Mouse (Mus musculus) hindbrain, embryonic 14.5 days (tissue): ENCODE measurements around the gene Brms1. TPM values are rescaled to one million over a fixed set of nuclear protein-coding genes. Genes with fewer than 3 reads are reported as not detected.
"Not testable (repeated sequence)": the region's sequence is repeated elsewhere in the genome, so short reads cannot be mapped to it uniquely, and the experiment has no call there.

Experiments
- ATAC-seq: fragments of 200-750 bp; cut with Nextera tagmentation; 2 replicates; pipeline ENCODE4 v1.8.0; 2017; ENCODE audit warnings: moderate number of reproducible peaks, mild to moderate bottlenecking, moderate TSS enrichment, moderate library complexity; ENCODE audit not compliant: low FRiP score
- DNase-seq: peaks from one replicate; pipeline ENCODE4 v3.0.0-alpha.2; 2015; ENCODE audit warnings: low spot score
- H3K27ac ChIP-seq: fragments of 300-500 bp; sonication (generic); 2 replicates; pipeline ENCODE4 v1.5.1; 2014; ENCODE audit warnings: mild to moderate bottlenecking, moderate library complexity
- H3K27me3 ChIP-seq: fragments of 300-500 bp; sonication (generic); 2 replicates; pipeline ENCODE4 v1.6.1; 2014; ENCODE audit warnings: mild to moderate bottlenecking, low read length, mixed read lengths; ENCODE audit not compliant: control insufficient read depth, insufficient read depth
- H3K36me3 ChIP-seq: fragments of 300-500 bp; sonication (generic); replicated peaks from 2 replicates; pipeline ENCODE4 v1.6.1; 2014; ENCODE audit not compliant: control insufficient read depth, insufficient read depth
- H3K4me1 ChIP-seq: fragments of 300-500 bp; sonication (generic); replicated peaks from 2 replicates; pipeline ENCODE4 v1.6.1; 2014; ENCODE audit warnings: antibody characterized with exemption, low read length, mixed read lengths; ENCODE audit not compliant: control insufficient read depth, insufficient read depth
- H3K4me2 ChIP-seq: fragments of 300-500 bp; sonication (generic); replicated peaks from 2 replicates; pipeline ENCODE4 v1.6.1; 2014; ENCODE audit warnings: mild to moderate bottlenecking, moderate library complexity
- H3K4me3 ChIP-seq: fragments of 300-500 bp; sonication (generic); replicated peaks from 2 replicates; pipeline ENCODE4 v1.5.1; 2014; ENCODE audit warnings: mild to moderate bottlenecking, low read length
- H3K9ac ChIP-seq: fragments of 300-500 bp; sonication (generic); 2 replicates; pipeline ENCODE4 v1.6.1; 2014
- H3K9me3 ChIP-seq: fragments of 300-500 bp; sonication (generic); 2 replicates; pipeline ENCODE4 v1.6.1; 2016; ENCODE audit warnings: low read length; ENCODE audit not compliant: control insufficient read depth
- WGBS: fragments of 180-500 bp; shearing (Covaris S2); extraction: QIAGEN DNeasy Blood & Tissue Kit; methylation state at CpG from one replicate; pipeline ENCODE4 v1.1.7; 2014; 5-methylcytosine and 5-hydroxymethylcytosine counted together
- polyA plus RNA-seq: library from polyadenylated mRNA; unstranded; fragments of >200 nt; fragmentation: Nextera tagmentation; extraction: Ambion mirVana; gene quantifications from 2 replicates; pipeline ENCODE4 v1.2.1, GENCODE M21; 2014

Brms1 gene
- 28.6 and 29.5 TPM in 2 replicates for polyA plus RNA-seq

DNA sequence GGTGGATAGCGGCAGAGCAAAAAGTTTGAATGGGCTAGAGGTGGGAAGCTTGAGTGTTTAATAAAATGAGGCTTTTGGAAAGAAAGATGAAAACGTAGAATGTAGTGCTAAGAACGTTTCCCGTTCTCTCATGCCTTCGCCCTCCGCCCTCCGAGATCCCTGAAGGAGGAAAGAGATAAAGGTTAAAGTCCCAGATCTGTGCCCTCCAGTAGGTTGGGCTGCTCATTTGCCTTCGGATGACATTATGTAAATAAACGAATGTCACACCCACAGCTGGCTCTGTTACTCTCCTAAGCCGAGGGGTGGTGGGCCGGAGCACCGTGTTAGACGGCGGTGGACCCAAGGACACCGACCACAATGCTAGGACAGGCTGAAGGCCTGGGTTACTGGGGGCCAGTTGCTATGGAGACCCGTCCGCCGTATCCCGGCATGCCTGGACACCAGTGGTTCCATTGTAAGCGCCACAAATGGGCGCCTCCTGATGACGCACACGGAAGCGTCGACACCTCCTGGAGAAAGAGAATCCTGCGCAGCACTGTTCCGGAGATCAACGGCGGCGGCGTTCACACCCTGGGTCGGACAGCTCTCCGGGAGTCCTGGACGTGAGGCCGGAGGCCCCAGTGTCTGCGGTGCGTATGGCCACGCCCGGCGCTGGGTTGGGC, at the start of gene Brms1:
Gene Brms1 (plus strand): TSS at position 493 of the 662 bp plus-strand sequence.
- Histone ChIP-seq H3K9ac (peak within 1 kb of the TSS; percentile 87), H3K4me1 (peaks cover 27% of the 10 kb centered on the region), H3K27me3 (no peaks in the 10 kb centered on the region), H3K36me3 (peaks cover 27% of the 10 kb centered on the region), H3K4me3 (peak within 1 kb of the TSS; percentile 80), H3K4me2 (peak within 1 kb of the TSS; percentile 96), H3K9me3 (no peaks in the 10 kb centered on the region), H3K27ac (peak within 1 kb of the TSS; percentile 69)
- DNase-seq (peak; percentile 97), ATAC-seq (peak; percentile 77)
- WGBS = 6% methylated on average over 40 of the region's 40 CpGs

- Histone ChIP-seq H3K4me3 (no peak overlapping the region), H3K9me3 (no peaks in the 10 kb centered on the region), H3K4me2 (no peak overlapping the region), H3K9ac (no peak overlapping the region), H3K4me1 (peaks cover 34% of the 10 kb centered on the region), H3K27me3 (peaks cover 44% of the 10 kb centered on the region), H3K36me3 (no peaks in the 10 kb centered on the region), H3K27ac (no peak overlapping the region)
- DNase-seq (no peak), ATAC-seq (no peak)
- WGBS = 16% methylated on average over 8 of the region's 8 CpGs
These were observed 48.8 kb upstream of the Brms1 start for GRCm38 (mm10) chr19:4992371-4992770.

DNA sequence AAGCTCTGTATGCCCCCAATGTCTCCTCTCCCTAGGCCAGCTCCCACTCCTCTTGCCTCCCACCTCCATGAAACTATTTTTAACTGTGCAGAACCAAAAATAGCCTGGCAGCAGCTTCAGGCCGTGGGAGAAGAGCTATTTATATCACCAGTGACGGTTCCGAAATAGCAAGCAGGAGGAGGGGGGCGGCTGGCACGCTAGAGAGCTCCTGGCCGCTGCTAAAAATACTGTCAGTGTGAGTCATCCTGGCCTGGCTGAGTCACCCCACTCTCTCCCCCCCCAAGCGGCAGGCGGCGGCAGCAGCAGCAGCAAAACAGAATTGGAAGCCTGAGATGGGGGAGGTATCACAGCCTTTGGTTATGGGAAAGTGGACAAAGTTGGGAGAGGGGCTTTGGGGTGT, 48.2 kb upstream of the Brms1 start:
- Histone ChIP-seq H3K27me3 (peaks cover 39% of the 10 kb centered on the region), H3K4me2 (no peak overlapping the region), H3K9me3 (no peaks in the 10 kb centered on the region), H3K4me1 (peaks cover 36% of the 10 kb centered on the region), H3K36me3 (no peaks in the 10 kb centered on the region), H3K4me3 (no peak overlapping the region), H3K9ac (no peak overlapping the region), H3K27ac (no peak overlapping the region)
- 4% methylated on average over 9 of the region's 9 CpGs for WGBS
- DNase-seq (no peak), ATAC-seq (no peak)

DNA sequence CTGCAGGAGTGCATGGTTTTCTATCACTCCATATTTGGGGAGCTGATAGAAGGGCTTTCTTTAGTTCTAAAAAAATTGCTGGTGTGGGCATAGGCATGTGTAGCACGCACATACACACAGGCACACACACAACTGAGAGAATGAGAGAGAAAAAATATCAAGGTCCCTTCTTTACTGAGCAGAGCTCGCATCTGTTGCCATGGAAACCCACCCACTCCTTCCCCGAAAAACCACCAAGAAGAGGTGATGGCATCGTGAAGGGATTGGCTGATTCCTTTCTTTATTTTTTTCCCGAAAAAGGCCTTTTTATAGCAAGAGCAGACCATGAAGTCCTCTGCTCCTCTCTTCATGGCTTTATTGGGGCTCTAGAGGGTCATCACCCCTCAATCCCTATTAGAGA, 47.1 kb upstream of the Brms1 start:
- Histone ChIP-seq H3K4me1 (peaks cover 42% of the 10 kb centered on the region), H3K27ac (peak overlapping the region; percentile 40; the same call in 1 of the 2 replicates), H3K4me3 (no peak overlapping the region), H3K36me3 (no peaks in the 10 kb centered on the region), H3K27me3 (peaks cover 30% of the 10 kb centered on the region), H3K4me2 (0 out of 2 replicates have a peak overlapping the region, but pooled peaks have one; percentile 2), H3K9ac (no peak overlapping the region), H3K9me3 (no peaks in the 10 kb centered on the region)
- DNase-seq (no peak), ATAC-seq (no peak)
- WGBS = 45% methylated on average over 5 of the region's 5 CpGs

- Histone ChIP-seq H3K27me3 (no peaks in the 10 kb centered on the region; the same call in 1 of the 2 replicates), H3K4me2 (peak overlapping the region; percentile 20; the same call in 1 of the 2 replicates), H3K9ac (no peak overlapping the region), H3K4me3 (no peak overlapping the region), H3K4me1 (peaks cover 30% of the 10 kb centered on the region), H3K27ac (no peak overlapping the region), H3K36me3 (no peaks in the 10 kb centered on the region), H3K9me3 (no peaks in the 10 kb centered on the region)
- DNase-seq = no peak
- 76% methylated on average over 6 of the region's 6 CpGs for WGBS
- ATAC-seq = no peak
These were observed 41.6 kb upstream of the Brms1 start for GRCm38 (mm10) chr19:4999445-5000140.

DNA sequence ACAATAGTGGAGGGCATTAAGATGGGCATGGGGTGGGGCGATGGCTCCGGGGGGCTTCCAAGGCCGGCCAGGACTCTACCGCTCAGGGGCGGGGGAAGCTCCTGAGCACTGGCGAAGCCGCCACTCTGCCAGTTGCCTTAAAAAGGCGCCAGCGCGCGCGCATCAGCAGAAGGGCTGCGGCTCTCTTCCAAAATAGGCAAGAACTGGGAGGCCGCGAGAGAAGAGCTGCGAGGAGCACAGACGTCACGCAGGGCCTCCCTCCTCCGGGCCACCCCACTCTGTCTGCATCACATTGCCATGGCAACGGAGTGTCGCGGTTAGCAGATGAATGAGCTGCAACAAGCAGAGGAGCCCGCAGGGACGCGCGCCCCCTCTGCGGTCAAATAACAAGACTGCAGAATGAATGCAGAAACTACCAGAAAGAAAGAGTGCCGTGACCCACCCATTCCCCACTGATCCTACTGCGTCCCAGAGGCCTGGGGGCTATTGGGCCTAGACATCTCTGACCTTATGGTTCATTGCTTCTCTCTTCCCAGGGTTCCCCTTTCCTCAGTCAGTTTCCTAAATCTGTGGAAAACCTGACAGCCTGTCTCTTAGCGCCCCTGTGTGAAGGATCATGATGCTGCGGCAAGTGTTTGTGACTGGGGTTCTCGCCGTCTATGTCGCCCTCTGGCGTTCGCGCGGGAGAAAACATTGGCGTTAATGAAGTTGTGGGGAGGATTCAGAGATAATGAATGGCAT, 39.3 kb upstream of the Brms1 start:
- Histone ChIP-seq H3K27ac (peak overlapping the region; percentile 93), H3K36me3 (no peaks in the 10 kb centered on the region), H3K9me3 (no peaks in the 10 kb centered on the region), H3K4me3 (peak overlapping the region; percentile 29), H3K9ac (peak overlapping the region; percentile 63), H3K27me3 (no peaks in the 10 kb centered on the region; the same call in 1 of the 2 replicates), H3K4me2 (peak overlapping the region; percentile 59), H3K4me1 (peaks cover 30% of the 10 kb centered on the region)
- WGBS = under 1% methylated on average over 39 of the region's 39 CpGs
- ATAC-seq (peak; percentile 96), DNase-seq (peak; percentile 89)

- peaks cover 20% of the 10 kb centered on the region for H3K4me1 ChIP-seq
- H3K27me3 ChIP-seq, ATAC-seq, H3K27ac ChIP-seq, H3K9ac ChIP-seq, H3K4me3 ChIP-seq, H3K9me3 ChIP-seq, H3K36me3 ChIP-seq, DNase-seq, H3K4me2 ChIP-seq: not testable (repeated sequence)
- 51% methylated on average over 2 of the region's 2 CpGs for WGBS
These were observed 37.5 kb upstream of the Brms1 start for GRCm38 (mm10) chr19:5003644-5004043.

GRCm38 (mm10) chr19:5004925-5005324, 36.2 kb upstream of the Brms1 start:
- Histone ChIP-seq H3K36me3 (no peaks in the 10 kb centered on the region), H3K9ac (no peak overlapping the region), H3K4me2 (no peak overlapping the region), H3K9me3 (no peaks in the 10 kb centered on the region), H3K27me3 (no peaks in the 10 kb centered on the region; the same call in 1 of the 2 replicates), H3K4me1 (peaks cover 8% of the 10 kb centered on the region), H3K27ac (no peak overlapping the region), H3K4me3 (no peak overlapping the region)
- DNase-seq = no peak
- ATAC-seq = no peak
- WGBS = 63% methylated on average over 4 of the region's 4 CpGs

- Histone ChIP-seq H3K27ac (no peak overlapping the region), H3K36me3 (no peaks in the 10 kb centered on the region), H3K4me1 (no peaks in the 10 kb centered on the region), H3K9ac (no peak overlapping the region), H3K4me3 (no peak overlapping the region), H3K4me2 (no peak overlapping the region), H3K27me3 (no peaks in the 10 kb centered on the region), H3K9me3 (no peaks in the 10 kb centered on the region)
- no peak for ATAC-seq
- 66% methylated on average over 8 of the region's 8 CpGs for WGBS
- DNase-seq = no peak
These were observed 28.0 kb upstream of the Brms1 start for GRCm38 (mm10) chr19:5013138-5013537.
